Mouse (Mus musculus) forebrain, embryonic 16.5 days (tissue): ENCODE measurements around the gene Parg. TPM values are rescaled to one million over a fixed set of nuclear protein-coding genes. Genes with fewer than 3 reads are reported as not detected.

Experiments used
- ATAC-seq: fragments of 200-750 bp; cut with Nextera tagmentation; 2 replicates; pipeline ENCODE4 v1.8.0; 2017; ENCODE audit warnings: mild to moderate bottlenecking, moderate library complexity
- H3K27ac ChIP-seq: fragments of 300-500 bp; sonication (generic); 2 replicates; pipeline ENCODE4 v1.5.1; 2014; ENCODE audit warnings: low read length, control low read depth
- H3K27me3 ChIP-seq: fragments of 300-500 bp; sonication (generic); replicated peaks from 2 replicates; pipeline ENCODE4 v1.6.1; 2014; ENCODE audit warnings: low read length; ENCODE audit not compliant: control insufficient read depth, insufficient read depth
- H3K36me3 ChIP-seq: fragments of 300-500 bp; sonication (generic); 2 replicates; pipeline ENCODE4 v1.6.1; 2014; ENCODE audit not compliant: control insufficient read depth, insufficient read depth
- H3K4me1 ChIP-seq: fragments of 300-500 bp; sonication (generic); replicated peaks from 2 replicates; pipeline ENCODE4 v1.6.1; 2014; ENCODE audit warnings: low read length; ENCODE audit not compliant: control insufficient read depth, insufficient read depth
- H3K4me2 ChIP-seq: fragments of 300-500 bp; sonication (generic); 2 replicates; pipeline ENCODE4 v1.6.1; 2014; ENCODE audit warnings: mild to moderate bottlenecking, low read length, control low read depth
- H3K4me3 ChIP-seq: fragments of 300-500 bp; sonication (generic); replicated peaks from 2 replicates; pipeline ENCODE4 v1.5.1; 2014; ENCODE audit warnings: mild to moderate bottlenecking, low read length, control low read depth
- H3K9ac ChIP-seq: fragments of 300-500 bp; sonication (generic); replicated peaks from 2 replicates; pipeline ENCODE4 v1.6.1; 2014; ENCODE audit warnings: low read depth, low read length, control low read depth
- H3K9me3 ChIP-seq: fragments of 300-500 bp; sonication (generic); 2 replicates; pipeline ENCODE4 v1.6.1; 2016; ENCODE audit warnings: low read length; ENCODE audit not compliant: control insufficient read depth
- WGBS: fragments of 180-500 bp; shearing (Covaris S2); extraction: QIAGEN DNeasy Blood & Tissue Kit; methylation state at CpG from one replicate; pipeline ENCODE4 v1.1.7; 2014; 5-methylcytosine and 5-hydroxymethylcytosine counted together
- polyA plus RNA-seq: library from polyadenylated mRNA; unstranded; fragments of >200 nt; fragmentation: Nextera tagmentation; extraction: Ambion mirVana; gene quantifications from 2 replicates; pipeline ENCODE4 v1.2.1, GENCODE M21; 2015

The Parg gene
- polyA plus RNA-seq, 1 experiment from 2014 or later = 40.7 TPM

GRCm38 (mm10) chr14:32332515-32333445 lies 131.0 kb downstream of the Parg start:
- peaks cover 10% of the 10 kb centered on the region for H3K4me1 ChIP-seq
- no peaks in the 10 kb centered on the region for H3K27me3 ChIP-seq
- 0 out of 2 replicates have a peak, but pooled peaks have one; percentile 18 for ATAC-seq
- H3K27ac ChIP-seq = no peak overlapping the region
- H3K4me2 ChIP-seq = no peak overlapping the region
- WGBS = 66% methylated on average over 20 of the region's 20 CpGs
- H3K4me3 ChIP-seq = no peak overlapping the region
- H3K9me3 ChIP-seq = no peaks in the 10 kb centered on the region
- peaks cover 9% of the 10 kb centered on the region for H3K36me3 ChIP-seq
- H3K9ac ChIP-seq = no peak overlapping the region

GRCm38 (mm10) chr14:32336021-32336420 lies 134.3 kb downstream of the Parg start:
- no peaks in the 10 kb centered on the region for H3K9me3 ChIP-seq
- peaks cover 9% of the 10 kb centered on the region for H3K36me3 ChIP-seq
- H3K27me3 ChIP-seq = no peaks in the 10 kb centered on the region
- H3K9ac ChIP-seq = no peak overlapping the region
- no peak overlapping the region for H3K4me3 ChIP-seq
- peaks cover 10% of the 10 kb centered on the region for H3K4me1 ChIP-seq
- no peak overlapping the region for H3K27ac ChIP-seq
- H3K4me2 ChIP-seq = no peak overlapping the region
- no peak for ATAC-seq
- WGBS = 61% methylated on average over 6 of the region's 6 CpGs

- peaks cover 9% of the 10 kb centered on the region for H3K36me3 ChIP-seq
- no peaks in the 10 kb centered on the region for H3K9me3 ChIP-seq
- H3K4me2 ChIP-seq = no peak overlapping the region
- H3K27me3 ChIP-seq = no peaks in the 10 kb centered on the region
- H3K9ac ChIP-seq = no peak overlapping the region
- 63% methylated on average over 11 of the region's 11 CpGs for WGBS
- H3K4me3 ChIP-seq = no peak overlapping the region
- H3K27ac ChIP-seq = no peak overlapping the region
- peaks cover 10% of the 10 kb centered on the region for H3K4me1 ChIP-seq
- peak; percentile 73 for ATAC-seq
These were observed 134.8 kb downstream of the Parg start for GRCm38 (mm10) chr14:32336547-32336946.

- no peaks in the 10 kb centered on the region for H3K27me3 ChIP-seq
- no peak overlapping the region for H3K4me3 ChIP-seq
- H3K4me2 ChIP-seq = no peak overlapping the region
- H3K36me3 ChIP-seq = peaks cover 18% of the 10 kb centered on the region
- H3K9me3 ChIP-seq = no peaks in the 10 kb centered on the region
- no peak overlapping the region for H3K9ac ChIP-seq
- 94% methylated on average over 7 of the region's 7 CpGs for WGBS
- no peak overlapping the region for H3K27ac ChIP-seq
- no peaks in the 10 kb centered on the region for H3K4me1 ChIP-seq
- no peak for ATAC-seq
These were observed 140.1 kb downstream of the Parg start for GRCm38 (mm10) chr14:32341823-32342222.

GRCm38 (mm10) chr14:32344176-32344575 lies 142.4 kb downstream of the Parg start:
- Histone ChIP-seq H3K27ac (no peak overlapping the region), H3K36me3 (peaks cover 15% of the 10 kb centered on the region)
- 92% methylated on average over 7 of the region's 7 CpGs for WGBS

GRCm38 (mm10) chr14:32344694-32345093 lies 142.9 kb downstream of the Parg start:
- peaks cover 15% of the 10 kb centered on the region for H3K36me3 ChIP-seq
- H3K4me2 ChIP-seq = no peak overlapping the region
- 89% methylated on average over 9 of the region's 10 CpGs for WGBS

More at GRCm38 (mm10) chr14:32344176-32344575, 142.4 kb downstream of the Parg start:
- ATAC-seq = no peak
- Histone ChIP-seq H3K4me2 (no peak overlapping the region), H3K9me3 (no peaks in the 10 kb centered on the region), H3K27me3 (no peaks in the 10 kb centered on the region), H3K4me1 (no peaks in the 10 kb centered on the region), H3K4me3 (no peak overlapping the region), H3K9ac (no peak overlapping the region)

More at GRCm38 (mm10) chr14:32344694-32345093, 142.9 kb downstream of the Parg start:
- H3K9ac ChIP-seq = no peak overlapping the region
- no peaks in the 10 kb centered on the region for H3K9me3 ChIP-seq
- ATAC-seq = no peak
- no peak overlapping the region for H3K4me3 ChIP-seq
- no peaks in the 10 kb centered on the region for H3K27me3 ChIP-seq
- H3K27ac ChIP-seq = no peak overlapping the region
- no peaks in the 10 kb centered on the region for H3K4me1 ChIP-seq

Other genes with a start within 250 kb of the Parg start
- 0.33 and 0.50 TPM in 2 replicates for gene Galnt15, start 173.0 kb upstream of the Parg start, polyA plus RNA-seq
- 22.6 and 24.3 TPM in 2 replicates for gene Oxnad1, start 116.6 kb upstream of the Parg start, polyA plus RNA-seq
- gene Dph3, start 116.2 kb upstream of the Parg start, polyA plus RNA-seq = 71.8 and 74.8 TPM in 2 replicates
- not detected in 2 replicates for gene Msmb, start 59.9 kb upstream of the Parg start, polyA plus RNA-seq
- 115 and 132 TPM in 2 replicates for gene Ncoa4, start 42.1 kb upstream of the Parg start, polyA plus RNA-seq
- gene Timm23, start 51 bp upstream of the Parg start, polyA plus RNA-seq = 221 and 229 TPM in 2 replicates
- gene Ogdhl, start 120.1 kb downstream of the Parg start, polyA plus RNA-seq = 25.2 and 29.6 TPM in 2 replicates
- 0.68 and 0.70 TPM in 2 replicates for gene 1700024G13Rik, start 186.4 kb downstream of the Parg start, polyA plus RNA-seq